Mouse (Mus musculus): ENCODE measurements around the gene Grin2b.

GRCm38 (mm10) chr6:136044461-136044860, 128.8 kb downstream of the Grin2b start:
- TF ChIP-seq GATA1 (IDR thresholded peaks at IDR 0.05; ENCODE audit: low read length) (no peak), TAL1 (IDR thresholded peaks at IDR 0.05; ENCODE audit: low read length) (no peak)

All from erythroblast, embryonic 14.5 days (primary cell).